Mouse (Mus musculus) ES-Bruce4 (cell line): Measurements from ENCODE around the gene Bnip3.

Source experiments
- CTCF ChIP-seq: IDR thresholded peaks from one replicate; pipeline ENCODE4 v1.8.1; 2011; ENCODE audit warnings: low read depth, low read length
- EP300 ChIP-seq: IDR thresholded peaks from 2 replicates; pipeline ENCODE4 v1.6.1; 2011; ENCODE audit warnings: low read depth, low read length; ENCODE audit not compliant: insufficient read depth
- POLR2A ChIP-seq: IDR thresholded peaks from one replicate; pipeline ENCODE4 v1.8.1; 2011; ENCODE audit warnings: low read length; ENCODE audit not compliant: insufficient read depth

DNA sequence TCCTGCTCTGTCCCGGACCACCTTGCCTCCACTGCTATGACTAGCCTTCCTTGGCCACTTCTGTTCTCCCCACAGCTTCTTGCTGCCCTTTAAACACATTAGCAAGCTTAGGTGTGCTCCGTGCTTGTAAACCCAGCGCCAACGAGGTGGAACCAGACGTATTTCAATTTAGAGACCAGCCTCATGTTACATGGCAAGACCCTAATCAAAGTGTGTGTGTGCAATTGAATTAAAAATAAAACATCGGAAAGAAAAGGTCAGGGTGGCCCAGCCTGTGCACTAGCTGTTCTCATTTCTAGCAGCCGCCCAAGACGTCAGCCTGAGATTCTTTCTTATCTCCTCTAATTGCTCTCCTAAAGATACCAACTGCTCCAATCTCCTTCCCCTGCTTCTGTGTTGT is 64.2 kb downstream of the Bnip3 start:
- TF ChIP-seq POLR2A: no peak
- no peak for TF ChIP-seq CTCF
- no peak for TF ChIP-seq EP300
